Mouse (Mus musculus) stomach, postnatal 0 days (tissue): Measurements from ENCODE around the gene Crim1.

Experiments
- CTCF ChIP-seq: IDR thresholded peaks from 2 replicates; pipeline ENCODE4 v1.5.1; 2016; ENCODE audit warnings: antibody characterized with exemption, low read depth, mild to moderate bottlenecking, moderate library complexity
- EP300 ChIP-seq: optimal IDR thresholded peaks from 2 replicates; pipeline ENCODE3; 2016; ENCODE audit warnings: antibody characterized with exemption

DNA sequence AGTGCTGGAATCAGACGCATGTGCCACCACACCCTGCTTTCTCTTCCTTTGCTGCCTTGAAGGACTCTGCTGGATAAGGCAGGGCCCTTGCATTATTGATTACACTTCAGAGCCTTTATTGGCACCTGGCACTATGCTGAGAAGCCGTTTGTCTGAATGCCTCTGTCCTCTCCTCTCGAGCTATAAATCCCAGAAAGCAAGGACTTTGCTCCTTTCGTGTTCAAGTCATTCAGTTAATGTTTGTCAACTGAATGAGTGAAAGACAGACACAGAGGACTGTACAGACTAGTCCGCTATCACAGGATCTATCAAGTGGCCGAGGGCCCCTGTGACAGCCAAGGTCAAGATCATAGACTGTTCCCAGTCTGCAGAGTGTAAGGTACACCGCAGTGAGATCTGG lies 73.8 kb downstream of the Crim1 start:
- TF ChIP-seq CTCF (no peak), EP300 (no peak)
